Mouse (Mus musculus): ENCODE results near the gene Wwtr1. TPM values are rescaled to one million over a fixed set of nuclear protein-coding genes. Genes with fewer than 3 reads are reported as not detected.
A peak's percentile ranks its signal among the peaks of the same experiment; 100 is the strongest.

Wwtr1 gene
- polyA plus RNA-seq, 1 experiment from 2014 or later, result 11.9 TPM

- H3K27ac ChIP-seq (ENCODE audit: low read depth, low read length), result no peak overlapping the region
- DNase-seq (ENCODE audit: low spot score) (no peak), ATAC-seq (ENCODE audit: insufficient read depth, low FRiP score, low TSS enrichment) (no peak)
- H3K9ac ChIP-seq (ENCODE audit: low read length), result no peak overlapping the region
- H3K4me1 ChIP-seq (ENCODE audit: control insufficient read depth, insufficient read depth, low read length), result no peaks in the 10 kb centered on the region
- H3K9me3 ChIP-seq (ENCODE audit: control insufficient read depth, low read length), result no peaks in the 10 kb centered on the region
- H3K36me3 ChIP-seq (ENCODE audit: control insufficient read depth, insufficient read depth, low read length), result no peaks in the 10 kb centered on the region
- 76% methylated on average over 2 of the region's 2 CpGs for WGBS
- no peaks in the 10 kb centered on the region for H3K27me3 ChIP-seq (ENCODE audit: control insufficient read depth, insufficient read depth, low read length)
- no peak overlapping the region for H3K4me2 ChIP-seq (ENCODE audit: low read depth)
- no peak overlapping the region for H3K4me3 ChIP-seq (ENCODE audit: low read depth, low read length)
Measured at GRCm38 (mm10) chr3:57496428-57496827, 79.3 kb downstream of the Wwtr1 start.

GRCm38 (mm10) chr3:57487455-57488153, 88.1 kb downstream of the Wwtr1 start:
- DNase-seq (ENCODE audit: low spot score) (peak; percentile 50), ATAC-seq (ENCODE audit: insufficient read depth, low FRiP score, low TSS enrichment) (no peak)
- Histone ChIP-seq H3K27ac (ENCODE audit: low read depth, low read length) (no peak overlapping the region), H3K27me3 (ENCODE audit: control insufficient read depth, insufficient read depth, low read length) (no peaks in the 10 kb centered on the region), H3K4me2 (ENCODE audit: low read depth) (no peak overlapping the region), H3K4me3 (ENCODE audit: low read depth, low read length) (no peak overlapping the region), H3K36me3 (ENCODE audit: control insufficient read depth, insufficient read depth, low read length) (no peaks in the 10 kb centered on the region), H3K4me1 (ENCODE audit: control insufficient read depth, insufficient read depth, low read length) (no peaks in the 10 kb centered on the region), H3K9ac (ENCODE audit: low read length) (no peak overlapping the region), H3K9me3 (ENCODE audit: control insufficient read depth, low read length) (no peaks in the 10 kb centered on the region)
- 62% methylated on average over 8 of the region's 8 CpGs for WGBS

GRCm38 (mm10) chr3:57486068-57486467, 89.6 kb downstream of the Wwtr1 start:
- Histone ChIP-seq H3K27me3 (ENCODE audit: control insufficient read depth, insufficient read depth, low read length) (no peaks in the 10 kb centered on the region), H3K9me3 (ENCODE audit: control insufficient read depth, low read length) (no peaks in the 10 kb centered on the region), H3K4me3 (ENCODE audit: low read depth, low read length) (no peak overlapping the region), H3K36me3 (ENCODE audit: control insufficient read depth, insufficient read depth, low read length) (no peaks in the 10 kb centered on the region), H3K4me1 (ENCODE audit: control insufficient read depth, insufficient read depth, low read length) (no peaks in the 10 kb centered on the region), H3K27ac (ENCODE audit: low read depth, low read length) (no peak overlapping the region), H3K4me2 (ENCODE audit: low read depth) (no peak overlapping the region), H3K9ac (ENCODE audit: low read length) (no peak overlapping the region)
- DNase-seq (ENCODE audit: low spot score), result no peak
- WGBS, result 93% methylated on average over 4 of the region's 4 CpGs
- no peak for ATAC-seq (ENCODE audit: insufficient read depth, low FRiP score, low TSS enrichment)

- Histone ChIP-seq H3K36me3 (ENCODE audit: control insufficient read depth, insufficient read depth, low read length) (no peaks in the 10 kb centered on the region; the same call in 1 of the 2 replicates), H3K4me3 (ENCODE audit: low read depth, low read length) (no peak overlapping the region), H3K4me2 (ENCODE audit: low read depth) (no peak overlapping the region), H3K27me3 (ENCODE audit: control insufficient read depth, insufficient read depth, low read length) (no peaks in the 10 kb centered on the region), H3K4me1 (ENCODE audit: control insufficient read depth, insufficient read depth, low read length) (no peaks in the 10 kb centered on the region), H3K9me3 (ENCODE audit: control insufficient read depth, low read length) (no peaks in the 10 kb centered on the region), H3K27ac (ENCODE audit: low read depth, low read length) (no peak overlapping the region), H3K9ac (ENCODE audit: low read length) (no peak overlapping the region)
- no peak for DNase-seq (ENCODE audit: low spot score)
- ATAC-seq (ENCODE audit: insufficient read depth, low FRiP score, low TSS enrichment), result no peak
- WGBS, result 92% methylated on average over 5 of the region's 5 CpGs
Measured at GRCm38 (mm10) chr3:57481981-57482380, 93.7 kb downstream of the Wwtr1 start.

- no peak for DNase-seq (ENCODE audit: low spot score)
- no peak for ATAC-seq (ENCODE audit: insufficient read depth, low FRiP score, low TSS enrichment)
- Histone ChIP-seq H3K27ac (ENCODE audit: low read depth, low read length) (no peak overlapping the region), H3K4me1 (ENCODE audit: control insufficient read depth, insufficient read depth, low read length) (no peaks in the 10 kb centered on the region), H3K4me3 (ENCODE audit: low read depth, low read length) (no peak overlapping the region), H3K36me3 (ENCODE audit: control insufficient read depth, insufficient read depth, low read length) (no peaks in the 10 kb centered on the region; the same call in 1 of the 2 replicates), H3K9me3 (ENCODE audit: control insufficient read depth, low read length) (no peaks in the 10 kb centered on the region), H3K27me3 (ENCODE audit: control insufficient read depth, insufficient read depth, low read length) (no peaks in the 10 kb centered on the region), H3K9ac (ENCODE audit: low read length) (no peak overlapping the region), H3K4me2 (ENCODE audit: low read depth) (no peak overlapping the region)
- WGBS, result 82% methylated on average over 4 of the region's 4 CpGs
Measured at GRCm38 (mm10) chr3:57480640-57481039, 95.1 kb downstream of the Wwtr1 start.

DNA sequence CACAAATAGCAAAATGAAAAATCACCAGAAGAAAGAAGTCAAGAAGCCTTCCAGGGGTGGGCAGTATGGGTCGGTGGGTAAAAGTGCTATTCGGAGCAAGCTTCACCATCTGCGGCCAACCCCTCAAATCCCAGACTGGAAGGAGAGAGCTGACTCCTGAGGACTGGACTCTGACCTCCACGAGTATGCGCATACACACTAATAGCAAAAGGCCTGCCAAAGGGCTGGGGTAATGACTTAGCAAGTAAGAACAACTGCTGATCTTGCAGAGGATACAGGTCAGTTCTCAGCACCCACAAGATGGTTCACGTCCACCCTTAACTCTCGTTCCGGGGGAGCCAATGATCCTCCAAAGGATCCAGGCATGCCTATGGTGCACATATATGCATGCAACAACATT, 101.3 kb downstream of the Wwtr1 start:
- no peak for DNase-seq (ENCODE audit: low spot score)
- Histone ChIP-seq H3K4me2 (ENCODE audit: low read depth) (no peak overlapping the region), H3K36me3 (ENCODE audit: control insufficient read depth, insufficient read depth, low read length) (no peaks in the 10 kb centered on the region; the same call in 1 of the 2 replicates), H3K27me3 (ENCODE audit: control insufficient read depth, insufficient read depth, low read length) (no peaks in the 10 kb centered on the region), H3K27ac (ENCODE audit: low read depth, low read length) (no peak overlapping the region), H3K4me3 (ENCODE audit: low read depth, low read length) (no peak overlapping the region), H3K9me3 (ENCODE audit: control insufficient read depth, low read length) (no peaks in the 10 kb centered on the region), H3K4me1 (ENCODE audit: control insufficient read depth, insufficient read depth, low read length) (peaks cover 16% of the 10 kb centered on the region), H3K9ac (ENCODE audit: low read length) (no peak overlapping the region)
- ATAC-seq (ENCODE audit: insufficient read depth, low FRiP score, low TSS enrichment), result no peak
- WGBS, result 90% methylated on average over 8 of the region's 8 CpGs

DNA sequence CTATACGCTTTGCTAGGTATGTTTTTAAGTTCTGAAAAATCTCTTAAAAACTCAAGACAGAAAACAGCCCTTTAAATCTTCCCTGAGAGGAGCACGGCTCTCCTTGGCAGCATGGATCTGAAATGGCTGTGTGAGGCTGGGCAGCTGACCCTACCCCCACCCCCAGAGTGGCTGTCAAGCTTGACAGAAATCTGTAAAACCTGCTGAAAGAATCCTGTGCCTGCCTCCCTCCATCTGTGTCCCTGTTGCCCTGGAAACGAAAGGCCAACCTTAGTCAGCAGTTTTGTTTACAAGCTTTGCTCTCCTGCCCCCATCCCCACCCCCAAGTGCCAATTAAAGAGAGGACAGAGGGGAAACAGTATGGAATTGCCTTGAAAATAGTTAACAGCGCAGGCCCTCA, 103.3 kb downstream of the Wwtr1 start:
- DNase-seq (ENCODE audit: low spot score) (peak; percentile 64), ATAC-seq (ENCODE audit: insufficient read depth, low FRiP score, low TSS enrichment) (peak; percentile 74)
- WGBS, result 29% methylated on average over 4 of the region's 4 CpGs
- H3K9ac ChIP-seq (ENCODE audit: low read length), result no peak overlapping the region
- peaks cover 16% of the 10 kb centered on the region for H3K4me1 ChIP-seq (ENCODE audit: control insufficient read depth, insufficient read depth, low read length)
- no peaks in the 10 kb centered on the region; the same call in 1 of the 2 replicates for H3K36me3 ChIP-seq (ENCODE audit: control insufficient read depth, insufficient read depth, low read length)
- no peaks in the 10 kb centered on the region for H3K9me3 ChIP-seq (ENCODE audit: control insufficient read depth, low read length)
- no peak overlapping the region for H3K4me3 ChIP-seq (ENCODE audit: low read depth, low read length)
- no peak overlapping the region for H3K4me2 ChIP-seq (ENCODE audit: low read depth)
- H3K27me3 ChIP-seq (ENCODE audit: control insufficient read depth, insufficient read depth, low read length), result no peaks in the 10 kb centered on the region
- H3K27ac ChIP-seq (ENCODE audit: low read depth, low read length), result no peak overlapping the region

DNA sequence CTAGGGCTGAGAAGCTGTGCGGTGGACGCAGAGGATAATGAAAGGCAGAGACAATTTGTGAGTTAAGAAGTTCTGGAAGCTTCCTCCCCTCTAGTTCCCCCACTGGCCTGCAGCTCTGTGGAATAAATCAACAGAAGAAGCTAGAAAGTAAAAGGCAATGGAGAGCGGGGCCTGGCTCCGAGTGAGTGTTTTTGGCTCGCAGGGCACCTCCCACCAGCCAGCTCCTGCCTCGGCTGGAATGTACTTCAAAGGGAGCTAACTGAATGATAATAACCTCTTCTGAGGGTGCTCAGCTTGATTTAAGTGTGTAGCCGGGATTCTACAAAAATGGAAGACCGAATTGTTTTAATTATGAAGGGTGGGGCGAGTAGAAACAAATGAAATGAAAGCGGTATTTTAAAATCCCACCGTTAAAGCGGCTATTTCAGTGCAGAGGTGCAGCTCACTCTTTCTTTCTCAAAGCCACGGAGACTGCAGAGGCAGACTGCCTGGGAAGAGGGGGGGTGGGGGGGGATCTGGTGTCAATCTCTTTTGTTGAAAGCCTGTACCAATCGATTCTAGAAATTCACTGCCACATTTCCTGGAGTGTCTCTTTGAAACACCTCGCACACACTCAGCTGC, 104.6 kb downstream of the Wwtr1 start:
- no peak overlapping the region; the same call in 1 of the 2 replicates for H3K9ac ChIP-seq (ENCODE audit: low read length)
- H3K27me3 ChIP-seq (ENCODE audit: control insufficient read depth, insufficient read depth, low read length), result no peaks in the 10 kb centered on the region
- peak overlapping the region; percentile 28 for H3K4me2 ChIP-seq (ENCODE audit: low read depth)
- H3K36me3 ChIP-seq (ENCODE audit: control insufficient read depth, insufficient read depth, low read length), result no peaks in the 10 kb centered on the region
- DNase-seq (ENCODE audit: low spot score), result peak; percentile 45
- 2% methylated on average over 15 of the region's 15 CpGs for WGBS
- no peaks in the 10 kb centered on the region for H3K9me3 ChIP-seq (ENCODE audit: control insufficient read depth, low read length)
- peak overlapping the region; percentile 1; the same call in 1 of the 2 replicates for H3K4me3 ChIP-seq (ENCODE audit: low read depth, low read length)
- peak; percentile 16; the same call in 1 of the 2 replicates for ATAC-seq (ENCODE audit: insufficient read depth, low FRiP score, low TSS enrichment)
- peak overlapping the region; percentile 56 for H3K27ac ChIP-seq (ENCODE audit: low read depth, low read length)
- peaks cover 16% of the 10 kb centered on the region for H3K4me1 ChIP-seq (ENCODE audit: control insufficient read depth, insufficient read depth, low read length)

DNA sequence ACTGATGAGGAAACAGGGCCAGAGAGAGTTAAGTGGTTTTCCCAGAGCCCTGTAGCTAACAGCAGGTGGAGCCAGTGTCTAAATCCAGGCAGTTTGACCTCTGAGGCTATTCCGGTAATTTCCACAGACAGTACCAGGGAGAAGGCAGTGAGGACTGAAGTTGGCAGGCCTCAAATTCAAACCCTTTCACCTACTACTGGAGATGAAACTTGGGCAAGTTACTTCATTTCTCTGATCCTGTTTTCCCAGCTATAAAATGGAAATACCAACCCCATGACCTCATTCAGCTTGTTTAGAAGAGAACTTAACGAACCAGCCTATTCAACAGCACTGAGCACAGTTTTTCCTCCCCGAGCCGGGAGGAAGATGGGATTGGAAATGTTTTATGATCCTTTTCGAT, 105.4 kb downstream of the Wwtr1 start:
- H3K4me2 ChIP-seq (ENCODE audit: low read depth), result no peak overlapping the region
- H3K9ac ChIP-seq (ENCODE audit: low read length), result no peak overlapping the region
- ATAC-seq (ENCODE audit: insufficient read depth, low FRiP score, low TSS enrichment), result peak; percentile 45; the same call in 1 of the 2 replicates

More for the DNA sequence above, 105.4 kb downstream of the Wwtr1 start:
- DNase-seq (ENCODE audit: low spot score), result peak; percentile 43
- Histone ChIP-seq H3K36me3 (ENCODE audit: control insufficient read depth, insufficient read depth, low read length) (no peaks in the 10 kb centered on the region), H3K9me3 (ENCODE audit: control insufficient read depth, low read length) (no peaks in the 10 kb centered on the region), H3K27me3 (ENCODE audit: control insufficient read depth, insufficient read depth, low read length) (no peaks in the 10 kb centered on the region), H3K4me1 (ENCODE audit: control insufficient read depth, insufficient read depth, low read length) (peaks cover 16% of the 10 kb centered on the region), H3K27ac (ENCODE audit: low read depth, low read length) (peak overlapping the region; percentile 56), H3K4me3 (ENCODE audit: low read depth, low read length) (no peak overlapping the region)
- 13% methylated on average over 5 of the region's 5 CpGs for WGBS
